Mouse (Mus musculus) gonadal fat pad, adult 2 months (tissue): Measurements from ENCODE around the gene Ogdhl. TPM values are rescaled to one million over a fixed set of nuclear protein-coding genes. Genes with fewer than 3 reads are reported as not detected.
"Not testable (repeated sequence)": the region's sequence is repeated elsewhere in the genome, so short reads cannot be mapped to it uniquely, and the experiment has no call there.

ENCODE experiments used
- DNase-seq: peaks from one replicate; pipeline ENCODE4 v3.0.0-alpha.2; 2012; ENCODE audit warnings: low read depth
- polyA plus RNA-seq: library from polyadenylated mRNA; depleted of rRNA; stranded (reverse); fragments of >200 nt; gene quantifications from 2 replicates; pipeline ENCODE4 v1.2.3, GENCODE M21; 2012; rRNA removed

The Ogdhl gene
- 9.3 and 11.7 TPM in 2 replicates for polyA plus RNA-seq

GRCm38 (mm10) chr14:32321732-32322685, at the start of gene Ogdhl:
Gene Ogdhl, plus strand, starts transcription at chr14:32322019.
- DNase-seq: no peak

- DNase-seq: no peak
These were observed 20.2 kb upstream of the Ogdhl start for GRCm38 (mm10) chr14:32301622-32302021.

GRCm38 (mm10) chr14:32302423-32302822, 19.4 kb upstream of the Ogdhl start:
- no peak for DNase-seq

GRCm38 (mm10) chr14:32304921-32305320, 16.9 kb upstream of the Ogdhl start:
- no peak for DNase-seq

GRCm38 (mm10) chr14:32309876-32310275, 11.9 kb upstream of the Ogdhl start:
- no peak for DNase-seq

- no peak for DNase-seq
These were observed 10.3 kb upstream of the Ogdhl start for GRCm38 (mm10) chr14:32311381-32312035.

- DNase-seq: no peak
These were observed 4.0 kb upstream of the Ogdhl start for GRCm38 (mm10) chr14:32317822-32318221.

- no peak for DNase-seq
These were observed 1.4 kb downstream of the Ogdhl start for GRCm38 (mm10) chr14:32323221-32323620.

- DNase-seq: no peak
These were observed 5.5 kb downstream of the Ogdhl start for GRCm38 (mm10) chr14:32327366-32327765.

GRCm38 (mm10) chr14:32332515-32333445, 11.0 kb downstream of the Ogdhl start:
- no peak for DNase-seq

- no peak for DNase-seq
These were observed 14.2 kb downstream of the Ogdhl start for GRCm38 (mm10) chr14:32336021-32336420.

- DNase-seq: peak; percentile 27
These were observed 14.7 kb downstream of the Ogdhl start for GRCm38 (mm10) chr14:32336547-32336946.

GRCm38 (mm10) chr14:32341823-32342222, 20.0 kb downstream of the Ogdhl start:
- DNase-seq: no peak

- DNase-seq: no peak
These were observed 22.4 kb downstream of the Ogdhl start for GRCm38 (mm10) chr14:32344176-32344575.

GRCm38 (mm10) chr14:32344694-32345093, 22.9 kb downstream of the Ogdhl start:
- DNase-seq: no peak

GRCm38 (mm10) chr14:32347307-32347706, 25.5 kb downstream of the Ogdhl start:
- DNase-seq: no peak

GRCm38 (mm10) chr14:32351181-32351920, 29.5 kb downstream of the Ogdhl start:
- not testable (repeated sequence) for DNase-seq

- no peak for DNase-seq
These were observed 42.5 kb downstream of the Ogdhl start for GRCm38 (mm10) chr14:32364359-32364758.

- no peak for DNase-seq
These were observed 47.9 kb downstream of the Ogdhl start for GRCm38 (mm10) chr14:32369756-32370155.

- no peak for DNase-seq
These were observed 50.7 kb downstream of the Ogdhl start for GRCm38 (mm10) chr14:32372510-32372909.
